Mouse (Mus musculus) left cerebral cortex, postnatal 10 days (tissue): ENCODE measurements around the gene Vmn1r119. TPM values are rescaled to one million over a fixed set of nuclear protein-coding genes. Genes with fewer than 3 reads are reported as not detected.
"Not testable (repeated sequence)": the region's sequence is repeated elsewhere in the genome, so short reads cannot be mapped to it uniquely, and the experiment has no call there.

Source experiments
- DNase-seq, 2 experiments: peaks; one replicate each; pipeline ENCODE4 v3.0.0; 2021 to 2022; ENCODE audit warnings: low spot score in 2 of 2, mixed read lengths in 1 of 2; ENCODE audit errors: extremely low spot score in 1 of 2
- intact Hi-C: fragments of 180-260 bp; cut with DNase I; formaldehyde crosslinking; loops from one replicate; pipeline ENCODE4 v1.15.1; 2025
- total RNA-seq, 2 experiments: library from RNA; stranded (reverse); gene quantifications; 2 replicates each; pipeline ENCODE4 v1.2.3; 2021

Gene Vmn1r119
- not detected for total RNA-seq

GRCm38 (mm10) chr7:21012355-21012754 lies at the start of gene Vmn1r119:
TSS of gene Vmn1r119 (minus strand) at chr7:21012455.
- DNase-seq, intact Hi-C loops: not testable (repeated sequence)

- DNase-seq, intact Hi-C loops: not testable (repeated sequence)
These were observed 41.4 kb upstream of the Vmn1r119 start, which contains the start of gene Vmn1r120 for GRCm38 (mm10) chr7:21053684-21054083. TSS of gene Vmn1r120 (minus strand) at chr7:21053784.

Other genes starting within 250 kb of the Vmn1r119 start
- gene Vmn1r112, start 241.3 kb downstream of the Vmn1r119 start, total RNA-seq = not detected
- not detected for gene Vmn1r113, start 225.2 kb downstream of the Vmn1r119 start, total RNA-seq
- not detected for gene Vmn1r114, start 200.3 kb downstream of the Vmn1r119 start, total RNA-seq
- gene Vmn1r115, start 167.5 kb downstream of the Vmn1r119 start, total RNA-seq = not detected
- not detected for gene Vmn1r116, start 140.2 kb downstream of the Vmn1r119 start, total RNA-seq
- not detected for gene Vmn1r117, start 128.3 kb downstream of the Vmn1r119 start, total RNA-seq
- not detected for gene Vmn1r118, start 100.1 kb downstream of the Vmn1r119 start, total RNA-seq
- not detected for gene Vmn1r120, start 41.3 kb upstream of the Vmn1r119 start, total RNA-seq
- not detected for gene Vmn1r121, start 86.1 kb upstream of the Vmn1r119 start, total RNA-seq
- not detected for gene Vmn1r122, start 121.7 kb upstream of the Vmn1r119 start, total RNA-seq
- not detected for gene Vmn1r123, start 149.7 kb upstream of the Vmn1r119 start, total RNA-seq
- gene Gm5157, start 178.0 kb upstream of the Vmn1r119 start, total RNA-seq = not detected
- not detected for gene Vmn1r124, start 248.2 kb upstream of the Vmn1r119 start, total RNA-seq